Comparison of ENCODE assay signal across 16 mouse cellular contexts in the genomic region with DNA sequence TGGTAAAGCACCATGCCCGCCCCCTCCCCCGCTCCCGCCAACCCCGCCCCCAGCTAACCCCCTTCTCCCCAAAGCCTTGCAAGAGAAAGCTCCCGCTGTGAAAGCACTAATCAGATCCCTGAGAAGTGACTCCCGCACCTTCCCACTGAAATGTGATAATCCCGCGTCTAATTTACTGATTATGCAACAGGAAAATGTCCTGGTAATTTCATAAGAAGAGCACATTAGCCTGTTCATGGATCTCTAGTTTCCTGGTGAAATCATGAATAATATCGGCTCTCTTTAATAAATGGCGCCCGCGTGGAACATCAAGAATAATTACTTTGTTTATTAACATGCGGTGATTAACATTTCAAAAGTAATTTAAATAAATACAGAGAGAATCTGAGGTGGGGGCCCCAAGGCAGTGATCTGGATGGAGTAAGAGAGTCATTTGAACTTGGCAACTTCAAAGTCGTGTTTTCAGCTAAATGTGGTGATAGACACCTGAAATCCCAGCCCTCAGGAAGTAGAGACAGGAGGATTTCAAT. TPM values are rescaled to one million over a fixed set of nuclear protein-coding genes. Genes with fewer than 3 reads are reported as not detected.
DNase-seq lines count a peak whose midpoint lies in the region; ATAC-seq and TF ChIP-seq lines count a peak whose summit lies in the region.
"Had no signal": no experiment of that assay in that cellular context is flagged by ENCODE, and none has a peak within 500 bp of the region (broad histone marks: within the 10 kb centered on the region; RNA-seq: fewer than 3 reads in every experiment).

No protein-coding gene starts in this region.

- H3K36me3 ChIP-seq in embryonic facial prominence, embryonic 12.5 days, result no peaks in the 10 kb centered on the region
- H3K36me3 ChIP-seq in embryonic facial prominence, embryonic 10.5 days (replicated peaks), result no peaks in the 10 kb centered on the region
- H3K36me3 ChIP-seq in kidney, embryonic 15.5 days, result no peaks in the 10 kb centered on the region
- no peaks in the 10 kb centered on the region for H3K36me3 ChIP-seq in kidney, embryonic 14.5 days (ENCODE audit: control insufficient read depth, insufficient read depth, low read length)
- no peaks in the 10 kb centered on the region for H3K36me3 ChIP-seq in forebrain, postnatal 0 days (ENCODE audit: insufficient read depth)
- H3K36me3 ChIP-seq: G1E; liver, embryonic 13.5 days; lung, embryonic 15.5 days had no signal

- ATAC-seq in embryonic facial prominence, embryonic 12.5 days (ENCODE audit: insufficient number of reproducible peaks, insufficient read depth, low FRiP score, low TSS enrichment), result no peak
- no peak for ATAC-seq in kidney, embryonic 15.5 days (replicated peaks; ENCODE audit: low FRiP score)
- ATAC-seq in kidney, embryonic 14.5 days (ENCODE audit: low FRiP score, low TSS enrichment), result no peak
- ATAC-seq in forebrain, postnatal 0 days, result peak; percentile 10; the same call in 1 of the 2 replicates
- ATAC-seq: CD4-positive, CD25-positive, alpha-beta regulatory T cell, adult 4 months had no signal

- TF ChIP-seq CTCF in forebrain, postnatal 0 days (IDR thresholded peaks at IDR 0.05; ENCODE audit: low read depth), result no peak

- no peak for DNase-seq in embryonic facial prominence, embryonic 10.5 days (ENCODE audit: low spot score)
- DNase-seq in R1 (ENCODE audit: low read depth, low spot score), result peak; percentile 15
- peak; percentile 25 for DNase-seq in forebrain, postnatal 0 days
- no peak for DNase-seq in left cerebral cortex, postnatal 10 days (ENCODE audit: extremely low spot score in 1 of 2, low spot score in 2 of 2)
- no peak for DNase-seq in thymus, postnatal 10 days (ENCODE audit: low spot score in 2 of 2)
- DNase-seq: cerebellum, postnatal 25 days; heart, adult 11 months; kidney, adult 8-10 months; liver, embryonic 13.5 days had no signal

- 26% methylated on average over 14 of the region's 14 CpGs for WGBS in embryonic facial prominence, embryonic 12.5 days
- WGBS in embryonic facial prominence, embryonic 10.5 days, result 29% methylated on average over 14 of the region's 14 CpGs
- 34% methylated on average over 14 of the region's 14 CpGs for WGBS in kidney, embryonic 15.5 days
- 31% methylated on average over 14 of the region's 14 CpGs for WGBS in kidney, embryonic 14.5 days
- WGBS in forebrain, postnatal 0 days, result 10% methylated on average over 14 of the region's 14 CpGs

- no peak overlapping the region for H3K27ac ChIP-seq in embryonic facial prominence, embryonic 12.5 days
- H3K27ac ChIP-seq in embryonic facial prominence, embryonic 10.5 days (replicated peaks), result no peak overlapping the region
- H3K27ac ChIP-seq in kidney, embryonic 15.5 days, result no peak overlapping the region
- no peak overlapping the region for H3K27ac ChIP-seq in kidney, embryonic 14.5 days (ENCODE audit: low read depth, low read length)
- no peak overlapping the region for H3K27ac ChIP-seq in forebrain, postnatal 0 days (ENCODE audit: low read depth, low read length)
- H3K27ac ChIP-seq: liver, embryonic 13.5 days; lung, embryonic 15.5 days; macrophage had no signal

- H3K27me3 ChIP-seq in embryonic facial prominence, embryonic 12.5 days, result no peaks in the 10 kb centered on the region
- no peaks in the 10 kb centered on the region; the same call in 1 of the 2 replicates for H3K27me3 ChIP-seq in embryonic facial prominence, embryonic 10.5 days (replicated peaks; ENCODE audit: low read depth, poor library complexity, severe bottlenecking)
- H3K27me3 ChIP-seq in kidney, embryonic 15.5 days, result no peaks in the 10 kb centered on the region
- H3K27me3 ChIP-seq in kidney, embryonic 14.5 days (ENCODE audit: control insufficient read depth, insufficient read depth, low read length), result no peaks in the 10 kb centered on the region; the same call in 1 of the 2 replicates
- no peaks in the 10 kb centered on the region for H3K27me3 ChIP-seq in forebrain, postnatal 0 days (ENCODE audit: insufficient read depth, low read length)
- H3K27me3 ChIP-seq: liver, embryonic 13.5 days; lung, embryonic 15.5 days had no signal

- no peak overlapping the region for H3K4me3 ChIP-seq in embryonic facial prominence, embryonic 12.5 days
- H3K4me3 ChIP-seq in embryonic facial prominence, embryonic 10.5 days, result no peak overlapping the region
- H3K4me3 ChIP-seq in kidney, embryonic 15.5 days (replicated peaks), result no peak overlapping the region
- H3K4me3 ChIP-seq in kidney, embryonic 14.5 days (ENCODE audit: low read length), result no peak overlapping the region
- no peak overlapping the region for H3K4me3 ChIP-seq in forebrain, postnatal 0 days (ENCODE audit: low read depth, low read length)
- H3K4me3 ChIP-seq: liver, embryonic 13.5 days; lung, embryonic 15.5 days had no signal

- no peaks in the 10 kb centered on the region for H3K9me3 ChIP-seq in embryonic facial prominence, embryonic 12.5 days
- H3K9me3 ChIP-seq in embryonic facial prominence, embryonic 10.5 days, result no peaks in the 10 kb centered on the region
- no peaks in the 10 kb centered on the region for H3K9me3 ChIP-seq in kidney, embryonic 15.5 days (replicated peaks)
- no peaks in the 10 kb centered on the region for H3K9me3 ChIP-seq in kidney, embryonic 14.5 days (ENCODE audit: control insufficient read depth, low read length)
- H3K9me3 ChIP-seq in forebrain, postnatal 0 days (ENCODE audit: low read length), result no peaks in the 10 kb centered on the region
- H3K9me3 ChIP-seq: liver, embryonic 13.5 days; lung, embryonic 15.5 days had no signal

- peak overlapping the region; percentile 19; the same call in 1 of the 2 replicates for H3K4me2 ChIP-seq in embryonic facial prominence, embryonic 12.5 days (replicated peaks)
- peak overlapping the region; percentile 2; the same call in 1 of the 2 replicates for H3K4me2 ChIP-seq in kidney, embryonic 15.5 days
- no peak overlapping the region for H3K4me2 ChIP-seq in kidney, embryonic 14.5 days (replicated peaks; ENCODE audit: low read depth, low read length)
- H3K4me2 ChIP-seq in forebrain, postnatal 0 days (ENCODE audit: low read depth), result 0 out of 2 replicates have a peak overlapping the region, but pooled peaks have one; percentile 17
- H3K4me2 ChIP-seq: liver, embryonic 13.5 days; lung, embryonic 15.5 days had no signal

- H3K4me1 ChIP-seq in embryonic facial prominence, embryonic 12.5 days, result 0 out of 2 replicates have a peak, but pooled peaks cover 3% of the 10 kb centered on the region
- peaks cover 6% of the 10 kb centered on the region for H3K4me1 ChIP-seq in embryonic facial prominence, embryonic 10.5 days
- no peaks in the 10 kb centered on the region for H3K4me1 ChIP-seq in kidney, embryonic 15.5 days
- H3K4me1 ChIP-seq in kidney, embryonic 14.5 days (ENCODE audit: control insufficient read depth, insufficient read depth, low read length), result no peaks in the 10 kb centered on the region
- H3K4me1 ChIP-seq in forebrain, postnatal 0 days (ENCODE audit: insufficient read depth), result no peaks in the 10 kb centered on the region
- H3K4me1 ChIP-seq: liver, embryonic 13.5 days had no signal

- intact Hi-C loops in left cerebral cortex, postnatal 10 days (cut with DNase I), result no loop called here

- H3K9ac ChIP-seq in embryonic facial prominence, embryonic 12.5 days, result no peak overlapping the region
- H3K9ac ChIP-seq in kidney, embryonic 15.5 days, result no peak overlapping the region
- no peak overlapping the region for H3K9ac ChIP-seq in kidney, embryonic 14.5 days (ENCODE audit: low read depth, low read length)
- H3K9ac ChIP-seq in forebrain, postnatal 0 days, result no peak overlapping the region
- H3K9ac ChIP-seq: liver, embryonic 13.5 days; lung, embryonic 15.5 days had no signal

RNA-seq across cellular contexts. Expression of a gene that starts 24.1 kb away (rescaled TPM):
- 5.5 and 6.0 TPM in 2 replicates for polyA plus RNA-seq in embryonic facial prominence, embryonic 12.5 days (2016; fragmentation: Nextera tagmentation; extraction: Ambion mirVana)
- 3.5 and 4.0 TPM in 2 replicates for polyA plus RNA-seq in embryonic facial prominence, embryonic 10.5 days (2016; fragmentation: Nextera tagmentation; extraction: Ambion mirVana)
- 10.8 and 12.9 TPM in 2 replicates for polyA plus RNA-seq in kidney, embryonic 15.5 days (2015; fragmentation: Nextera tagmentation; extraction: Ambion mirVana)
- 7.9 and 8.3 TPM in 2 replicates for polyA plus RNA-seq in kidney, embryonic 14.5 days (2014; fragmentation: Nextera tagmentation; extraction: Ambion mirVana)
- total RNA-seq in forebrain, postnatal 0 days (2014; rRNA removed), result 176 and 187 TPM in 2 replicates
- 119 and 124 TPM in 2 replicates for polyA plus RNA-seq in forebrain, postnatal 0 days (2015; fragmentation: Nextera tagmentation; extraction: Ambion mirVana)
- 100 to 1,000 TPM; 480 to 508 TPM for total RNA-seq in left cerebral cortex, postnatal 10 days (2021)
- polyA plus RNA-seq: G1E had no signal

Comparison
In these comparisons a context has a peak if more than half of its experiments do, and no peak if none do; other contexts are left out.
1. DNase-seq: peak in R1 (single experiment) and forebrain, postnatal 0 days (single experiment); none in embryonic facial prominence, embryonic 10.5 days (single experiment), left cerebral cortex, postnatal 10 days (0 of 2) and thymus, postnatal 10 days (0 of 2).